Mouse (Mus musculus) ovary, postnatal 36 days (tissue): ENCODE measurements around the gene Mrpl45.
"Not testable (repeated sequence)": the region's sequence is repeated elsewhere in the genome, so short reads cannot be mapped to it uniquely, and the experiment has no call there.

ENCODE experiments used
- DNase-seq: peaks from one replicate; pipeline ENCODE4 v3.0.0; 2022; ENCODE audit warnings: low spot score, mixed read lengths

Mrpl45 gene

GRCm38 (mm10) chr11:97296542-97296941, 19.0 kb upstream of the Mrpl45 start:
- DNase-seq: no peak

GRCm38 (mm10) chr11:97299939-97300338, 15.6 kb upstream of the Mrpl45 start:
- DNase-seq: no peak

GRCm38 (mm10) chr11:97301406-97301805, 14.1 kb upstream of the Mrpl45 start:
- no peak for DNase-seq

- DNase-seq: no peak
Observed at GRCm38 (mm10) chr11:97302231-97302781, 13.2 kb upstream of the Mrpl45 start.

GRCm38 (mm10) chr11:97304631-97305030, 10.9 kb upstream of the Mrpl45 start:
- DNase-seq: no peak

GRCm38 (mm10) chr11:97307294-97308069, 8.0 kb upstream of the Mrpl45 start:
- DNase-seq: no peak

- DNase-seq: no peak
Observed at GRCm38 (mm10) chr11:97308806-97309450, 6.6 kb upstream of the Mrpl45 start.

- DNase-seq: peak; percentile 76
Observed at GRCm38 (mm10) chr11:97309451-97309836, 6.1 kb upstream of the Mrpl45 start.

- DNase-seq: peak; percentile 68
Observed at GRCm38 (mm10) chr11:97309911-97310571, 5.5 kb upstream of the Mrpl45 start.

GRCm38 (mm10) chr11:97310895-97311631, 4.5 kb upstream of the Mrpl45 start:
- no peak for DNase-seq

- not testable (repeated sequence) for DNase-seq
Observed at GRCm38 (mm10) chr11:97312871-97313270, 2.6 kb upstream of the Mrpl45 start.

- DNase-seq: no peak
Observed at GRCm38 (mm10) chr11:97314110-97314509, 1.4 kb upstream of the Mrpl45 start.

GRCm38 (mm10) chr11:97314751-97315503, 589 bp upstream of the Mrpl45 start:
- DNase-seq: no peak

GRCm38 (mm10) chr11:97321197-97321596, 5.7 kb downstream of the Mrpl45 start:
- no peak for DNase-seq

- not testable (repeated sequence) for DNase-seq
Observed at GRCm38 (mm10) chr11:97321894-97322600, 6.5 kb downstream of the Mrpl45 start.

GRCm38 (mm10) chr11:97325224-97325623, 9.7 kb downstream of the Mrpl45 start:
- no peak for DNase-seq

- DNase-seq: peak; percentile 56
Observed at GRCm38 (mm10) chr11:97328148-97328547, 12.6 kb downstream of the Mrpl45 start.

- DNase-seq: no peak
Observed at GRCm38 (mm10) chr11:97330315-97330714, 14.8 kb downstream of the Mrpl45 start.

- peak; percentile 3 for DNase-seq
Observed at GRCm38 (mm10) chr11:97331231-97332190, 16.0 kb downstream of the Mrpl45 start.
